Mouse (Mus musculus): ENCODE measurements at regions not wholly inside any gene's neighbourhood (a gene's known extent, or its start where the extent isn't known, plus 50 kb on each side); places are given as distances from the start of the nearest gene placed in this dataset.

- DNase-seq (ENCODE audit: low spot score), result no peak
Observed at GRCm38 (mm10) chr4:125439856-125440255, 50.6 kb upstream of the Grik3 start.

GRCm38 (mm10) chr4:125437161-125437822 lies 53.2 kb upstream of the Grik3 start:
- no peak for DNase-seq (ENCODE audit: low spot score)

- no peak for DNase-seq (ENCODE audit: low spot score)
Observed at GRCm38 (mm10) chr4:125433511-125433910, 57.0 kb upstream of the Grik3 start.

- no peak for DNase-seq (ENCODE audit: low spot score)
Observed at GRCm38 (mm10) chr4:125431648-125432047, 58.9 kb upstream of the Grik3 start.

- DNase-seq (ENCODE audit: low spot score), result no peak
Observed at GRCm38 (mm10) chr4:125430845-125431244, 59.7 kb upstream of the Grik3 start.

- no peak for DNase-seq (ENCODE audit: low spot score)
Observed at GRCm38 (mm10) chr4:125428736-125429135, 61.8 kb upstream of the Grik3 start.

GRCm38 (mm10) chr4:125420561-125421241 lies 69.8 kb upstream of the Grik3 start:
- DNase-seq (ENCODE audit: low spot score), result no peak

- no peak for DNase-seq (ENCODE audit: low spot score)
Observed at GRCm38 (mm10) chr4:125419491-125420255, 70.8 kb upstream of the Grik3 start.

- no peak for DNase-seq (ENCODE audit: low spot score)
Observed at GRCm38 (mm10) chr4:125415308-125415707, 75.2 kb upstream of the Grik3 start.

- DNase-seq (ENCODE audit: low spot score), result no peak
Observed at GRCm38 (mm10) chr4:125413833-125414719, 76.4 kb upstream of the Grik3 start.

GRCm38 (mm10) chr4:125410736-125411441 lies 79.6 kb upstream of the Grik3 start:
- DNase-seq (ENCODE audit: low spot score), result no peak

- no peak for DNase-seq (ENCODE audit: low spot score)
Observed at GRCm38 (mm10) chr4:125399376-125400112, 91.0 kb upstream of the Grik3 start.

- DNase-seq (ENCODE audit: low spot score), result no peak
Observed at GRCm38 (mm10) chr4:125397007-125397461, 93.5 kb upstream of the Grik3 start.

- DNase-seq (ENCODE audit: low spot score), result no peak
Observed at GRCm38 (mm10) chr4:125391269-125391668, 99.2 kb upstream of the Grik3 start.

GRCm38 (mm10) chr4:125385811-125386210 lies 104.7 kb upstream of the Grik3 start:
- DNase-seq (ENCODE audit: low spot score), result no peak

- no peak for DNase-seq (ENCODE audit: low spot score)
Observed at GRCm38 (mm10) chr4:125364011-125364410, 126.5 kb upstream of the Grik3 start.

GRCm38 (mm10) chr4:125361611-125362520 lies 128.6 kb upstream of the Grik3 start:
- DNase-seq (ENCODE audit: low spot score), result no peak

GRCm38 (mm10) chr4:125358356-125358755 lies 132.1 kb upstream of the Grik3 start:
- no peak for DNase-seq (ENCODE audit: low spot score)

- DNase-seq (ENCODE audit: low spot score), result no peak
Observed at GRCm38 (mm10) chr4:125356441-125356840, 134.1 kb upstream of the Grik3 start.

Measured in ovary, postnatal 36 days (tissue).